Mouse (Mus musculus): ENCODE results near the gene P2ry10b. TPM values are rescaled to one million over a fixed set of nuclear protein-coding genes. Genes with fewer than 3 reads are reported as not detected.
A peak's percentile ranks its signal among the peaks of the same experiment; 100 is the strongest.

Gene P2ry10b
- polyA plus RNA-seq (2017; shearing (Covaris generic)): 1 to 10 TPM; 6.1 to 7.2 TPM

DNA sequence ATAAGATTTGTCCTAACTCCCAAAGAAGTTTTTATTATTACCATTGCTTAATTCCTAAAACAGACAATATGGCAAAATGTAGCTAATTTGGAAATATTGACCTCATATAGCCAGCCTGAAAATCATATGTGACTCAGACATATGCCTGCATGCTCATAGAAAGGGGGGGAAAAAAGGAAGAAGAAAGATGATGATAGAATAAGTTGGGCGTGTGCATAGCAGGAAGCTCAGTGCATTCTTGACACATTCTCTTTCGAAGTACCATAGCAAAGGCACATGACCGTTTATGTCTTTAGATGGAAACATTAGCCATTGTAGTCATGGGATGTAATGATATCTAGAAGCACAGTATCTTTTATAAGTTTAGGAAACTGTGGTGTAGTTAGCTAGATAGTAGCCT is at the start of gene P2ry10b:
TSS of gene P2ry10b (plus strand) at position 247 of the 400 bp plus-strand sequence.
- no peak for ATAC-seq

- no peak for ATAC-seq
Observed at GRCm38 (mm10) chrX:107116333-107116732, 32.4 kb upstream of the P2ry10b start.

DNA sequence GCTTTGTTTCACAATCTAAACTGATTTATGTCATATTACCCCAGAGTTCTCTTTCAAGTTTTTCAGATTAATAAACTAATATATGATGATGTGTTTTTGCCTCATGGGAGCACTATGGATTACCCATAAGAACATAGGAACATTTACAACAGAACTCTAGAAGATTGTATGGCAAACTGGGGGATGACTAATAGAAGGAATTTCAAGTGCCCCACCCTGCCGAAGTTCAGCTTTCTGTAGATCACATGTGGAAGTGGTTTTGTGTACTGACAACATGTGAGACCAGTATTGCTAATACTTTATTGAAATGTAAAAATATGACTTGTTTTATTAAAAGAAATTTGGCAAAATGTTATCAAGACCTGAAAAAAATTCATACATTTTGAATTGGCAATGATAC is 31.7 kb upstream of the P2ry10b start:
- no peak for ATAC-seq

DNA sequence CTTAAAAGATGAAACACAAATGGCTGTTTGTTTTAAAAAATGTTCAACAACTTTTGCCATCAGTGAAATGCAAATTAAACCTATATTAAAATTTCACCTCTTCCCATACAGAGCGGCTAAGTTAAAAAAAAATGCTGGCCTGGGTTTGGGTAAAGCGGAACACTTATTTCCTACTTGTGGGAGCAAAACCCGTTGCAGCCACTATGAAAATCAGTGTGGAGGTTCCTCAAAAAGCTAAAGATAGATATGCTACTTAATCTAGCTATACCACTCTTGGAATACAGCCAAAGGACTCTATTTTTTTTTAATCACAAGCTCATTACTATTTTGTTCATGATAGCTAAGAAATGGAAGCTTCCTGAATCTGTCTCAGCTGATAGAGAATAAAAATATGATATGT is 5.5 kb upstream of the P2ry10b start:
- no peak for ATAC-seq

GRCm38 (mm10) chrX:107143930-107144329 is 4.8 kb upstream of the P2ry10b start:
- no peak for ATAC-seq

- ATAC-seq: peak; percentile 46
Observed at GRCm38 (mm10) chrX:107149391-107149993, 765 bp downstream of the P2ry10b start.

GRCm38 (mm10) chrX:107150027-107150426 is 1.3 kb downstream of the P2ry10b start:
- ATAC-seq: no peak

GRCm38 (mm10) chrX:107150752-107151515 is 2.2 kb downstream of the P2ry10b start:
- ATAC-seq: peak; percentile 80

DNA sequence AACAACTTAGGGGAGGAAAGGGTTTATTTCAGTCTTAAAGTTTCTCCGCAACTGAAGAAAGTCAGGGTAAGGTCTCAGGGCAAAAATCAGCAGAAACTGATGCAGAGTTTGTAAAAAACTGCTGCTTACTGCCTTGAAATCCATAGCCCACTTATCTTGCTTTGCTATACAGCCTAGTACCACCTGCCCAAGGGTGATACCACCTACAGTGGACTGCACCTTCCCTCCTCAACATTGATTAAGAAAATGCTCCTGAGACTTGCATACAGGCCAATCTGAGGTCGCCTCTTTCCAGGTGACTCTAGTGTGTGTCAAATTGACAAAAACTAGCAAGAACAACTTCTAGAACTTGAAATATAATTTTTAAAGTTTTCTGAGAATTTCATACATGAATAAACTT is 7.3 kb downstream of the P2ry10b start:
- ATAC-seq: no peak

DNA sequence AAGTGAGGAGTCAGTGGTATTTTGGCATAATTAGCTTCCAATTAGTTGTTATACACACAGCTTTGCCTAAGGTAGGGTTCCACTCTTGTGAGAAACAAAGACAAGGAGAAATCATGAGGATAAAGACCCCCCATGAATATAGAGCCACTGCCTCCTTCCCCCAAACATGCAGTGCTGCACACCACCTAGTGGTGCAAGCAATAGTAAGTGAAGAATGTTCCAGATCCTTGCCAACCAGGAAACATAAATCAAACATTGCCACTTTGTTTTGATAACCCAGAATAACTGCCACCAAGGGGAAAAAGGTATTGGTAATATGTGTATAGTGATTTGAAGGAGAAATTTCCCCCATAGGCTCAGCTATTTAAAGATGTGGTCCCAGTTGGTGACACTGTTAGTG is 11.8 kb downstream of the P2ry10b start:
- ATAC-seq: peak; percentile 65

DNA sequence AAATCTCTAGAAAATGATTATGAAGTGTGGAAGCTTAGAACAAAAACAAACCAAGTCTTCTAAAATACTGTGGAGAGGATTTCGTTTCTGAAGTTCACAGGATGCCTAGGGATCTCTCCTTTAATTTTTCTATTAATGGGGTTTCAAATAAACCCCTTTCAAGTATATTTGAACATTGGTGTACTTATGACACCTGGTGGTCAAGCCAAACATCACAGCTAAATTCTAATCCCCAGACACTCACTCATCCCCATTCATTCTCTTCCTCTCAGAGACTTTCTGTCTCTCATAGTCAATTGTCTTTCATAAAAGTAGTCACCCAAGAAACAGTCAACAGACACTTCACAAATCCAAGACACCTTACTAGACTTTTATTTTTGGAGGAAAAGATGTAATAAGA is 19.6 kb downstream of the P2ry10b start:
- peak; percentile 92 for ATAC-seq

- ATAC-seq: no peak
Observed at GRCm38 (mm10) chrX:107169128-107169527, 20.4 kb downstream of the P2ry10b start.

DNA sequence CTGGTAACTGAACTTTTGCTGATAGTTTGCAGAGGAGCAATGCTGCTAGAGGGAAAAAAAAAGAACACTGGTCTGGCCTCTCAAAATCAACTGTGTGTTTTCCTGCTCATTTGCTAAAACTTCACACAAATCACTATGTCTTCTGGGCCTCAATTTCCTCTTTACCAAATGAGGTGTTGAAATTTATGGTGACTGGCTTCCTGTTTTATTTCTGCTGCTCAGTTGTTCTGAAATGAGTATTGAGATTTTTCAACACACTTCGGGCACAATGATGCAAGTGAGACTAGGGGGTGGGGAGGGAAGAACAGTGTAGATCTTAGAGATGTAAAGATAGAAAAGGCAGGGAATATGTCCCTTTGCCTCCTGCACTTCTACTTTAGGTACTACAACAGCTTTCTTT is 30.0 kb downstream of the P2ry10b start:
- ATAC-seq: peak; percentile 76

DNA sequence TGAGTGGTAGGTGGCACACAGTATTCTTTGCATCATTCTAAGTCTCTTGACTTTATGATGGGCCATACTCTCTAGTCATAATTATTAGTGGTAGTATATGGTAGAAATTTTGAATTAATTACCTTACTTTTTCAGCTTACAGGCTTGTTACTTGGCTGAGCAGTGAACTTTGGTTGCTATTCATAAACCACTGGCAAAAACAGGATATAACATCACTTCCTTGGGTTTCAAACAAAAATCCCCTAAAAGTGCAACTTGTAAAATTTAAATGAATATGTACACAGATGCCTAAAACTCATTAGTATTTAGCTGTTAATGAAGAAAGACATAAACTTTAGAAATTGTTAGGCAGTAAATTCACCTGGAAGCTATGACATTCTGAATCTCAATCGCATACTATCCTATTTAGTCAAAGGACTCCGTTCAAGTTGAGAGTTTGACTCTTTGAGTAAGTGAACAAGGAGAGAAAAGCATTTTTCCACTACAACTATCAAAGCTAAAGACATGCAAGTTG is 68.9 kb downstream of the P2ry10b start:
- peak; percentile 92 for ATAC-seq

Other genes starting within 250 kb of the P2ry10b start
- gene Lpar4, start 228.3 kb upstream of the P2ry10b start, polyA plus RNA-seq (2017; shearing (Covaris generic)): not detected
- 100 to 1,000 TPM; 100 to 114 TPM for gene P2ry10, start 60.4 kb upstream of the P2ry10b start, polyA plus RNA-seq (2017; shearing (Covaris generic))
- 10 to 100 TPM; 87.1 to 91.7 TPM for gene Gpr174, start 107.0 kb downstream of the P2ry10b start, polyA plus RNA-seq (2017; shearing (Covaris generic))

Data from CD4-positive, CD25-positive, alpha-beta regulatory T cell, adult 4 months (primary cell).